Comparison of ENCODE assay signal across 19 mouse cellular contexts in genomic region chr3:69178365-69179004, GRCm38 (mm10). TPM values are rescaled to one million over a fixed set of nuclear protein-coding genes. Genes with fewer than 3 reads are reported as not detected.
A peak's percentile ranks its signal among the peaks of the same experiment; 100 is the strongest.
DNase-seq lines count a peak whose midpoint lies in the region; ATAC-seq and TF ChIP-seq lines count a peak whose summit lies in the region.
"Had no signal": no experiment of that assay in that cellular context is flagged by ENCODE, and none has a peak within 500 bp of the region (broad histone marks: within the 10 kb centered on the region; RNA-seq: fewer than 3 reads in every experiment).

No protein-coding gene starts in this region.

- no peak overlapping the region for H3K4me3 ChIP-seq in forebrain, embryonic 14.5 days (ENCODE audit: low read depth, low read length)
- no peak overlapping the region for H3K4me3 ChIP-seq in midbrain, embryonic 12.5 days
- H3K4me3 ChIP-seq in kidney, adult 2 months (ENCODE audit: insufficient read depth, low read depth, low read length), result no peak overlapping the region

- peak; percentile 86 for ATAC-seq in forebrain, embryonic 14.5 days
- peak; percentile 76; the same call in 1 of the 2 replicates for ATAC-seq in midbrain, embryonic 12.5 days (ENCODE audit: low FRiP score, low read depth)
- no peak for ATAC-seq in frontal cortex, adult (ENCODE audit: low TSS enrichment)
- ATAC-seq: intestine, postnatal 0 days had no signal

- no peak overlapping the region for H3K27ac ChIP-seq in forebrain, embryonic 14.5 days (ENCODE audit: low read depth, low read length)
- no peak overlapping the region for H3K27ac ChIP-seq in midbrain, embryonic 12.5 days (replicated peaks)
- H3K27ac ChIP-seq in kidney, adult 2 months (ENCODE audit: insufficient read depth, low read depth, low read length), result no peak overlapping the region
- H3K27ac ChIP-seq: macrophage had no signal

- H3K4me1 ChIP-seq in forebrain, embryonic 14.5 days (ENCODE audit: control insufficient read depth, insufficient read depth, low read length), result peaks cover 20% of the 10 kb centered on the region
- peaks cover 25% of the 10 kb centered on the region for H3K4me1 ChIP-seq in midbrain, embryonic 12.5 days
- H3K4me1 ChIP-seq in kidney, adult 2 months (ENCODE audit: control insufficient read depth, insufficient read depth, low read length), result no peaks in the 10 kb centered on the region

- DNase-seq in layer of hippocampus, adult 18-20 months (ENCODE audit: low spot score in 2 of 2), result peak; percentile 7 to 9
- DNase-seq in layer of hippocampus, adult 9-11 months, result no peak
- peak; percentile 82 for DNase-seq in forebrain, embryonic 14.5 days (ENCODE audit: low spot score)
- DNase-seq in retina, postnatal 1 day, result peak; percentile 80
- no peak for DNase-seq in kidney, adult 2 months
- no peak for DNase-seq in cerebellum, adult 8-10 months
- DNase-seq: adrenal gland, adult 8-10 months; B cell, adult 2 months; lung, adult 18-20 months; right cerebral cortex, adult 18-20 months had no signal

- peak overlapping the region; percentile 27; the same call in 1 of the 2 replicates for H3K4me2 ChIP-seq in forebrain, embryonic 14.5 days (ENCODE audit: low read length)
- peak overlapping the region; percentile 35 for H3K4me2 ChIP-seq in midbrain, embryonic 12.5 days (replicated peaks)

- H3K9ac ChIP-seq in forebrain, embryonic 14.5 days (ENCODE audit: low read length), result no peak overlapping the region
- no peak overlapping the region for H3K9ac ChIP-seq in midbrain, embryonic 12.5 days (replicated peaks)

- no peaks in the 10 kb centered on the region for H3K36me3 ChIP-seq in forebrain, embryonic 14.5 days (ENCODE audit: control insufficient read depth, insufficient read depth, low read length)
- no peaks in the 10 kb centered on the region for H3K36me3 ChIP-seq in midbrain, embryonic 12.5 days
- no peaks in the 10 kb centered on the region for H3K36me3 ChIP-seq in kidney, adult 2 months (ENCODE audit: control insufficient read depth, insufficient read depth, low read length)

- no peaks in the 10 kb centered on the region for H3K9me3 ChIP-seq in forebrain, embryonic 14.5 days (replicated peaks; ENCODE audit: control insufficient read depth, low read length)
- no peaks in the 10 kb centered on the region for H3K9me3 ChIP-seq in midbrain, embryonic 12.5 days

- no peaks in the 10 kb centered on the region for H3K27me3 ChIP-seq in forebrain, embryonic 14.5 days (replicated peaks; ENCODE audit: control insufficient read depth, insufficient read depth, low read length)
- no peaks in the 10 kb centered on the region for H3K27me3 ChIP-seq in midbrain, embryonic 12.5 days
- H3K27me3 ChIP-seq in kidney, adult 2 months (replicated peaks; ENCODE audit: control insufficient read depth, insufficient read depth, low read length), result no peaks in the 10 kb centered on the region

- no peak for TF ChIP-seq POLR2A in kidney, adult 2 months (IDR thresholded peaks at IDR 0.05; ENCODE audit: low read depth, low read length)

- TF ChIP-seq CTCF in kidney, adult 2 months (conservative IDR thresholded peaks at IDR 0.05; ENCODE audit: insufficient read depth, insufficient read length, low read depth, low read length), result no peak

- 13% methylated on average over 14 of the region's 14 CpGs for WGBS in forebrain, embryonic 14.5 days
- WGBS in midbrain, embryonic 12.5 days, result 30% methylated on average over 14 of the region's 14 CpGs
- 76% methylated on average over 14 of the region's 14 CpGs for WGBS in kidney, adult 2 months

RNA-seq across cellular contexts. Expression of gene Arl14, which starts 43.7 kb away (rescaled TPM):
- total RNA-seq in layer of hippocampus, adult 18-20 months (2021), result not detected
- not detected in 2 replicates for polyA plus RNA-seq in forebrain, embryonic 14.5 days (2014; fragmentation: Nextera tagmentation; extraction: Ambion mirVana)
- polyA plus RNA-seq in midbrain, embryonic 12.5 days (2016; fragmentation: Nextera tagmentation; extraction: Ambion mirVana), result not detected in 2 replicates
- not detected in 2 replicates for polyA plus RNA-seq in kidney, adult 2 months (2012; rRNA removed)
- total RNA-seq: adrenal gland, adult 8-10 months; heart, adult 8-10 months; heart, postnatal 25 days; left cerebral cortex, adult 8-10 months had no signal
- polyA plus RNA-seq: limb, embryonic 14.5 days; macrophage; spleen, adult 2 months had no signal

RNA-seq across cellular contexts. Expression of gene Kpna4, which starts 51.6 kb away (rescaled TPM):
- 10 to 100 TPM; 84.4 to 92.4 TPM for total RNA-seq in layer of hippocampus, adult 18-20 months (2021)
- 39.8 and 42.3 TPM in 2 replicates for polyA plus RNA-seq in forebrain, embryonic 14.5 days (2014; fragmentation: Nextera tagmentation; extraction: Ambion mirVana)
- 52.4 and 63.1 TPM in 2 replicates for polyA plus RNA-seq in midbrain, embryonic 12.5 days (2016; fragmentation: Nextera tagmentation; extraction: Ambion mirVana)
- 8.6 and 11.3 TPM in 2 replicates for polyA plus RNA-seq in kidney, adult 2 months (2012; rRNA removed)

Comparison
In these comparisons a context has a peak if more than half of its experiments do, and no peak if none do; other contexts are left out.
1. DNase-seq: peak in layer of hippocampus, adult 18-20 months (2 of 2), forebrain, embryonic 14.5 days (single experiment) and retina, postnatal 1 day (single experiment); none in layer of hippocampus, adult 9-11 months (single experiment), kidney, adult 2 months (single experiment) and cerebellum, adult 8-10 months (single experiment).